8 mouse cellular contexts compared by ENCODE assay signal in genomic region chr7:111241538-111241937, GRCm38 (mm10).
DNase-seq lines count a peak whose midpoint lies in the region; ATAC-seq and TF ChIP-seq lines count a peak whose summit lies in the region.

No protein-coding gene starts in this region.

- H3K27me3 ChIP-seq in lung, embryonic 14.5 days (ENCODE audit: insufficient read depth, low read length): no peaks in the 10 kb centered on the region
- H3K27me3 ChIP-seq in Patski: no peaks in the 10 kb centered on the region

- no peak overlapping the region for H3K4me3 ChIP-seq in lung, embryonic 14.5 days (ENCODE audit: low read depth, low read length)
- H3K4me3 ChIP-seq in lung, adult 2 months (replicated peaks; ENCODE audit: extremely low read depth, low read depth, low read length): no peak overlapping the region

- intact Hi-C loops in gastrocnemius, postnatal 14 days (cut with DNase I; ENCODE audit: low total_unique reads): loop anchor here (5.0 kb wide), 1 partner anchor 189 kb away; no protein-coding TSS in a partner anchor
- intact Hi-C loops in left cerebral cortex, postnatal 4 days (cut with DNase I): loop anchor here (5.0 kb wide), 1 partner anchor 59 kb away; no protein-coding TSS in a partner anchor

- no peaks in the 10 kb centered on the region for H3K36me3 ChIP-seq in lung, embryonic 14.5 days (ENCODE audit: insufficient read depth)

- in situ Hi-C loops in Patski (cut with MboI; ENCODE audit: low pct_unique_long_range_greater_than_20kb): loop anchor here (5.0 kb wide), 1 partner anchor 59 kb away; no protein-coding TSS in a partner anchor

- peak; percentile 52 for TF ChIP-seq CTCF in lung, embryonic 14.5 days (IDR thresholded peaks at IDR 0.05; ENCODE audit: low read depth)
- TF ChIP-seq CTCF in lung, adult 2 months (IDR thresholded peaks at IDR 0.05; ENCODE audit: insufficient read depth, low read length): no peak
- peak; percentile 53 for TF ChIP-seq CTCF in Patski (IDR thresholded peaks at IDR 0.05)

- no peaks in the 10 kb centered on the region for H3K4me1 ChIP-seq in lung, embryonic 14.5 days (ENCODE audit: insufficient read depth)
- H3K4me1 ChIP-seq in lung, adult 2 months (ENCODE audit: control insufficient read depth, insufficient read depth, low read length): no peaks in the 10 kb centered on the region

- H3K9ac ChIP-seq in lung, embryonic 14.5 days: no peak overlapping the region

- H3K4me2 ChIP-seq in lung, embryonic 14.5 days: no peak overlapping the region

- no peak for ATAC-seq in lung, embryonic 14.5 days (ENCODE audit: insufficient read depth)
- ATAC-seq in Patski: no peak

- WGBS in lung, embryonic 14.5 days: 37% methylated on average over 4 of the region's 4 CpGs
- WGBS in lung, adult 2 months: 30% methylated on average over 4 of the region's 4 CpGs

- 0 out of 2 replicates have a peak, but pooled peaks cover under 1% of the 10 kb centered on the region for H3K9me3 ChIP-seq in lung, embryonic 14.5 days (ENCODE audit: low read depth, low read length)

- H3K27ac ChIP-seq in lung, embryonic 14.5 days (ENCODE audit: low read depth): no peak overlapping the region

- TF ChIP-seq POLR2A in lung, adult 2 months (IDR thresholded peaks at IDR 0.05; ENCODE audit: borderline replicate concordance, extremely low read depth, low read depth, low read length): no peak

- CTCF ChIA-PET in Patski (lab: Charles Lee): interaction anchor here (0.9 to 9.0 kb wide), 7 partner anchors 8 to 728 kb away, joined by 3 to 55 read pairs (median 3); partner anchors contain the start of gene Eif4g2

- POLR2A ChIA-PET in Patski (lab: Charles Lee): no interaction called here

- DNase-seq in gastrocnemius, postnatal 14 days: peak; percentile 11
- no peak for DNase-seq in gastrocnemius, adult 18-20 months (ENCODE audit: low spot score)
- DNase-seq in lung, embryonic 14.5 days: peak; percentile 77
- DNase-seq in lung, adult 2 months: no peak
- no peak for DNase-seq in Patski (ENCODE audit: low read depth, low spot score)
- peak; percentile 17 for DNase-seq in left cerebral cortex, postnatal 4 days
- no peak for DNase-seq in urinary bladder, postnatal 10 days (ENCODE audit: low spot score)
- DNase-seq in spleen, postnatal 14 days (ENCODE audit: low spot score in 2 of 2): no peak

Comparison
In these comparisons a context has a peak if more than half of its experiments do, and no peak if none do; other contexts are left out.
1. DNase-seq: peak in gastrocnemius, postnatal 14 days (single experiment), lung, embryonic 14.5 days (single experiment) and left cerebral cortex, postnatal 4 days (single experiment); none in gastrocnemius, adult 18-20 months (single experiment), lung, adult 2 months (single experiment), Patski (single experiment), urinary bladder, postnatal 10 days (single experiment) and spleen, postnatal 14 days (0 of 2).